Mouse (Mus musculus): ENCODE data around the gene Macrod2.

- TF ChIP-seq CTCF (IDR thresholded peaks at IDR 0.05; ENCODE audit: control insufficient read depth, insufficient read depth, insufficient read length), result no peak
- TF ChIP-seq USF1 (IDR thresholded peaks at IDR 0.05; ENCODE audit: low read depth), result no peak
- TF ChIP-seq MYOG (IDR thresholded peaks at IDR 0.05; ENCODE audit: control insufficient read depth, extremely low read depth, insufficient read length), result no peak
- TF ChIP-seq CEBPB (IDR thresholded peaks at IDR 0.05; ENCODE audit: low read depth), result no peak
Measured at GRCm38 (mm10) chr2:141673405-141673804, 1278.3 kb downstream of the Macrod2 start.

All from C2C12 (cell line).